Mouse (Mus musculus): ENCODE data around the gene Prdx5. TPM values are rescaled to one million over a fixed set of nuclear protein-coding genes. Genes with fewer than 3 reads are reported as not detected.

Gene Prdx5
- total RNA-seq, 1 experiment, result 51.6 TPM

DNA sequence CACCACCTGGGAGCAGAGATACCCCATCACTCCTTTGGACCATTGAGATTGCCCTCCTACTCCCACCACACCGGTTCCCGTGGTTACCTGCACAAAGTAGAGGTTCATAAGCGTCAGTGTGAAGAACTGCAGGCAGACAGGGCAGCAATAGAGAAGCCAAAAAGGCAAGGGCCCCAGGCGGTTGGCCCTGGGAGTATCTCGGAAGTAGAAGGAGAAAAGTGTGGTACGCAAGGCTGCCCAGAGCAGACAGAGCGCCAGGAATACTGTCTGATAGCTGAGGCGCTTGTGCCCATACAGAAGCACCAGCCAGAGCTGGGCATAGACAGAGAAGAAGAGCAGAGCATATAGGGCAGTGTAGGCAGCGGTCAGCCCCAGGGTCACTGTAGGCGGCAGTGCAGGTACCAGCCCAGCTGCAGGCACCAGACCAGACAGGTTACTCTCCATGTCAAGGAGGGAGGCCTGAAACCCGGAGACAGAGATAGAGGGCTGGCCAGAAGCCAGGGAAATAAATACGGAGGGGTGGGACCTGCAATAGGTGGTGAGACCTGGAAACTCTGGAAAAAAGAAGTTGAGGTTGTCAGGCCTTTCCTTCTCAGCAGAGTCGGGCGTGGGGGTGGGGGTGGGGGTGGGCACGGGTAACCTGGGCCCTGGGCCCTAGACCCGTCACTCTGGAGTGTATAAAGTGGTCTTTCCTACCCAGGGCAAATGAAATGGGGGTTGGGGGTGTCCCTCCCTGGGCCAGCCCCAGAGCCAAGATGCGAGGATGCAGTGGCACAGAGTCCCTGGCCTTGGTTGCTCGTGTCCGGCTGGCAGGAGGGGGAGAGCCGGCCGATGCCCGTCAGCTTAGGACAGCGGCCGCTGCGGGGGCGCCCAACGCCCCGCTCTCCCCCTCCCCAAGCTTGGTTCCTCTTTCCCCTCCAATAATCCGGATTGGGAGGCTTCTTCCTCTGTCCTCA lies 30.8 kb upstream of the Prdx5 start:
- H3K4me3 ChIP-seq (ENCODE audit: insufficient read depth in 1 of 2, low read depth in 1 of 2, low read length in 2 of 2, poor library complexity in 1 of 2, severe bottlenecking in 1 of 2), result peak overlapping the region; percentile 34 to 83
- H3K9ac ChIP-seq (ENCODE audit: insufficient read depth, low read depth, low read length, poor library complexity, severe bottlenecking), result peak overlapping the region; percentile 74
- H3K36me3 ChIP-seq (ENCODE audit: control insufficient read depth, insufficient read depth, low read length, poor library complexity, severe bottlenecking), result no peaks in the 10 kb centered on the region
- H3K27ac ChIP-seq (ENCODE audit: insufficient read depth, low read depth, low read length, poor library complexity, severe bottlenecking), result no peak overlapping the region
- H3K9me3 ChIP-seq (ENCODE audit: control insufficient read depth, insufficient read depth, low read depth, low read length), result no peaks in the 10 kb centered on the region
- TF ChIP-seq CHD2 (IDR thresholded peaks at IDR 0.05; ENCODE audit: low read depth, low read length) (no peak), MAFK (IDR thresholded peaks at IDR 0.05; ENCODE audit: insufficient read depth, low read depth, low read length) (no peak), ZNF384 (IDR thresholded peaks at IDR 0.05; ENCODE audit: low read depth, low read length) (no peak), ZC3H11A (IDR thresholded peaks at IDR 0.05; ENCODE audit: borderline replicate concordance, low read depth, low read length) (no peak), HCFC1 (IDR thresholded peaks at IDR 0.05; ENCODE audit: borderline replicate concordance, insufficient read depth, low read length) (no peak)
- in situ Hi-C loops (cut with MboI; ENCODE audit: low sequenced_read_pairs in 2 of 2, unreplicated experiment in 2 of 2), result no loop called here
- H3K4me1 ChIP-seq (ENCODE audit: control insufficient read depth in 2 of 2, insufficient read depth in 2 of 2, low read length in 2 of 2, poor library complexity in 1 of 2), result peaks cover 0 to 7% of the 10 kb centered on the region in 2 experiments; a peak in 1 of 4 replicates
- DNase-seq (ENCODE audit: low read depth, low spot score), result no peak

DNA sequence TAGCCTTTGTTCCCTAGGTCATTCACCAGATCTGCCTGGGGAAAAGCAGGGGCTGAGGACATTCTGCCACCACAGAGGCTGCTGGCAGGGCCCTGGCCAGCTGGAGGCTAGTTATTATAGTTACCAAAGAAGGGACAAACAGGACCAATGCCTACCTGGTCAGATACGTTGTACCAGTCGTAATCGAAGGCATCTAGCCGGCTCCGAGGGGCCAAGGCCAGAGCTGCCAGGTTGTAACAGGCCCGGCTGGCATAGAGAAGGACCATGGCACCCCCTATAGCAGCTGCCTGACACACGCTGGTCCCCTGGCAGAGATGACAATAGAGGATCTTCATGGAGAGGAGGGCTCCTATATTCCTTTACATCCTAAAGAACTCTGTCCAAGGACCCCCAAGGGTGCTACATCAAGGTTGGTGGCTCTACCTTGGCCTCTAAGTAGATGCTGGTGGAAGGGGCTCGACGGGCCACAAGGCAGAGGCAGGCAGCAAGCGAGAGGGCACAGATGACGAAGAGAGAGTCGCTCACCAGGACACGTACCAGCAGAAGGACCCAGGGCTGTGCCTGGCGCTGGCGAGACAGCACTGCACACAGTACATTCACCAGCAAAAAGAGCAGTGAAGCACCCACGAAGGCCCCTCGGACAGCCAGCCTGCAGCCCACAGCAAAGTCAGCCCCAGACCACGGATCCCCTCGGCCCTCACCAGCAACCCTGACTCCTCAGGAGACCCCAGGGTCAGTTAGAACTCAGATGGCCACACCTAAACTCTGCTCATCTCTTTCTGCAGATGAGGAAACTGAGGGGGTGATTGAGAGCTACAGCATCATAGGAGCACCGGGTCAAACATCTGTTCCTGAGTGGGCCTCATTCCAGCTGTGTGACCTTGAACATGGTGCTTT lies 29.4 kb upstream of the Prdx5 start:
- Histone ChIP-seq H3K9me3 (ENCODE audit: control insufficient read depth, insufficient read depth, low read depth, low read length) (no peaks in the 10 kb centered on the region), H3K4me3 (ENCODE audit: insufficient read depth in 1 of 2, low read depth in 1 of 2, low read length in 2 of 2, poor library complexity in 1 of 2, severe bottlenecking in 1 of 2) (no peak overlapping the region), H3K4me1 (ENCODE audit: control insufficient read depth in 2 of 2, insufficient read depth in 2 of 2, low read length in 2 of 2, poor library complexity in 1 of 2) (peaks cover 2 to 7% of the 10 kb centered on the region in 2 experiments; a peak in 2 of 4 replicates), H3K27ac (ENCODE audit: insufficient read depth, low read depth, low read length, poor library complexity, severe bottlenecking) (no peak overlapping the region), H3K9ac (ENCODE audit: insufficient read depth, low read depth, low read length, poor library complexity, severe bottlenecking) (no peak overlapping the region), H3K36me3 (ENCODE audit: control insufficient read depth, insufficient read depth, low read length, poor library complexity, severe bottlenecking) (no peaks in the 10 kb centered on the region)
- in situ Hi-C loops (cut with MboI; ENCODE audit: low sequenced_read_pairs in 2 of 2, unreplicated experiment in 2 of 2), result no loop called here
- TF ChIP-seq ZC3H11A (IDR thresholded peaks at IDR 0.05; ENCODE audit: borderline replicate concordance, low read depth, low read length), result no peak
- TF ChIP-seq ZNF384 (IDR thresholded peaks at IDR 0.05; ENCODE audit: low read depth, low read length), result no peak
- TF ChIP-seq MAFK (IDR thresholded peaks at IDR 0.05; ENCODE audit: insufficient read depth, low read depth, low read length), result no peak
- no peak for TF ChIP-seq HCFC1 (IDR thresholded peaks at IDR 0.05; ENCODE audit: borderline replicate concordance, insufficient read depth, low read length)
- TF ChIP-seq CHD2 (IDR thresholded peaks at IDR 0.05; ENCODE audit: low read depth, low read length), result no peak
- no peak for DNase-seq (ENCODE audit: low read depth, low spot score)

DNA sequence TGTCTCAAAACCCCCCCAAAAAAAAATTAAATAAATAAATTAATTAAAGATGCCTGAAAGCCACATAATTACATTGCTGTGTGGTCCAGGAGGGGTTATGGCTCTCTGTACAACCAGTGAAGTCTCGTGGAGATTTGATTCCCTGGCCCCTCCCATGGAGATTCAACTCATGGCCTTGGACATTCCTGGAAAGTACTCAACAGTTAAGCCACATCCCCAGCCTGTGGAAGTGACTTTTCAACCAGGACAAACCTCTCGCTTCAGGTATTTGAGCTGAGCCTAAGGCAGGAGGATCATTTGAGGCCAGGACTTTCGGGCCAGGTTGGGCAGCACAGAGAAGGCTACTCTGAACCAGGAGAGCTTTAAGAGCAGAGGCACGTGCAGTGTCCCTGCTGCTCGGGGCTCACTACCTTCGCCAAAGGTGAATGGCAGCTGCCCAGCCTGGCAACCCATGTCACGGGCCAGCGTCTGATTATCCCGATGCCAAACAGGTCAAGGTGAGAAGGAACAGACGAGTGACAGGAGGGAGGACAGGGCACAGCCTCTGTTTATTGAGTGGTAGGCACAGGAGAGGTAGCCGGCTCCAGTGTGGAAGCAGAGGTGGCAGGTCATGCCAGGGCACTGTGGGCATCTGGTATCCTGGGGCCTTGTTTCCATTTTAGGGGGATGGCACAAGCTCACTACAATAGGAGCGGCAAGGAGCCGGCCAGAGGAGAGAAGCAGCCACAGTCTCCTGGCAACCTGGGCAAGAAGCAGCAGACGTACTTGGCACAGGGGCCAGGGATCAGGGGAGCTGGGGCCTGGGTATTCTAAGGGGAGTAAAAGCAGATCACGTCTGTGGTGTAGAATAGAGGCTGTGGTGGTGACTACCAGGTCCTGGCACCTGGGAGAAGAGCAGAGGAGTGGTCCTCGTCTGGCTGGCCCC lies 27.9 kb upstream of the Prdx5 start:
- TF ChIP-seq MAFK (IDR thresholded peaks at IDR 0.05; ENCODE audit: insufficient read depth, low read depth, low read length) (no peak), ZC3H11A (IDR thresholded peaks at IDR 0.05; ENCODE audit: borderline replicate concordance, low read depth, low read length) (no peak), CHD2 (IDR thresholded peaks at IDR 0.05; ENCODE audit: low read depth, low read length) (no peak), ZNF384 (IDR thresholded peaks at IDR 0.05; ENCODE audit: low read depth, low read length) (no peak), HCFC1 (IDR thresholded peaks at IDR 0.05; ENCODE audit: borderline replicate concordance, insufficient read depth, low read length) (no peak)
- no peaks in the 10 kb centered on the region for H3K9me3 ChIP-seq (ENCODE audit: control insufficient read depth, insufficient read depth, low read depth, low read length)
- no peaks in the 10 kb centered on the region for H3K36me3 ChIP-seq (ENCODE audit: control insufficient read depth, insufficient read depth, low read length, poor library complexity, severe bottlenecking)
- H3K9ac ChIP-seq (ENCODE audit: insufficient read depth, low read depth, low read length, poor library complexity, severe bottlenecking), result no peak overlapping the region
- H3K27ac ChIP-seq (ENCODE audit: insufficient read depth, low read depth, low read length, poor library complexity, severe bottlenecking), result no peak overlapping the region
- in situ Hi-C loops (cut with MboI; ENCODE audit: low sequenced_read_pairs in 2 of 2, unreplicated experiment in 2 of 2), result no loop called here
- DNase-seq (ENCODE audit: low read depth, low spot score), result no peak
- no peak overlapping the region for H3K4me3 ChIP-seq (ENCODE audit: insufficient read depth in 1 of 2, low read depth in 1 of 2, low read length in 2 of 2, poor library complexity in 1 of 2, severe bottlenecking in 1 of 2)
- H3K4me1 ChIP-seq (ENCODE audit: control insufficient read depth in 2 of 2, insufficient read depth in 2 of 2, low read length in 2 of 2, poor library complexity in 1 of 2), result peaks cover 2 to 12% of the 10 kb centered on the region in 2 experiments; a peak in 2 of 4 replicates
